In the genomic region with DNA sequence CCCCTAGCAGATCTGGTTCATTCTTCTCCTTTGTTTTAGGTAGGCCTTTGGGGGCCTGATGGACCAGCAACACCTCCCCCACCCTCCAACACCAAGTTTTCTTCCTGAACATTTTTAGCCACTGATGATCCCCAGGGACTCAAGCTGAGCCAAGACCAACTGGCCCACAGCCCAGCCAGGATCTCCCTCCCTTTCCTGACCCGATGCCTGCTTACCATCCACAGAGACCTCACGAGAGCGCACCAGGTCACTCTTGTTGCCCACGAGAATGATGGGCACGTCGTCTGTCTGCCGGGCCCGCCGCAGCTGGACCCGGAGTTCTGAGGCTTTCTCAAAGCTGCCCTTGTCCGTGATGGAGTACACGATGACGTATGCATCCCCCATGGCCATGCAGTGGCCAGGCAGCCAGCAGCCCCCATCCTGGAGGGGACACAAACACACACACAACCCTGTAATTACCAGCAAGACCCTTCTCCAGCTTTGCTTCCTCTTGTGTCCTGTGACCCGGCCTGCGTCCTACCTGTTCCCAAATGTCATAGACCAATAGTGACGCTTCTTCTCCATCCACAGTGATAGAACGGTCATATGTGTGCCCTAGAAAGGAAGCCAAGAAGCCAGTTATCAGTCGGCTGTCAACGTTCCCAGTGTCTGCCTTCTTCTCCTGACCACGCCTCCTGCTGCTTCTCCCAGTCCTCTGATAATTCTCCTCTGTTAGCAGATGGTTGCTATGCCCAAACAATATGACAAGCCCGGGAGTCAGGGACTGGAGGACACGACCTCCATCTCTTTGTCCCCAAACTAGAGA, we compare ENCODE assay signal across 9 mouse cellular contexts. TPM values are rescaled to one million over a fixed set of nuclear protein-coding genes. Genes with fewer than 3 reads are reported as not detected.
DNase-seq lines count a peak whose midpoint lies in the region; ATAC-seq lines count a peak whose summit lies in the region.
"Had no signal": no experiment of that assay in that cellular context is flagged by ENCODE, and none has a peak within 500 bp of the region (broad histone marks: within the 10 kb centered on the region; RNA-seq: fewer than 3 reads in every experiment).

No protein-coding gene starts in this region.

- ATAC-seq in embryonic facial prominence, embryonic 15.5 days (ENCODE audit: insufficient number of reproducible peaks, low FRiP score, low TSS enrichment, low read depth) = no peak
- ATAC-seq in heart, embryonic 16.5 days (replicated peaks; ENCODE audit: extremely low read depth, insufficient read depth, low FRiP score) = peak; percentile 20
- ATAC-seq in liver, embryonic 12.5 days = peak; percentile 31; the same call in 1 of the 2 replicates

- H3K9me3 ChIP-seq in embryonic facial prominence, embryonic 15.5 days (replicated peaks) = no peaks in the 10 kb centered on the region
- H3K9me3 ChIP-seq in embryonic facial prominence, embryonic 10.5 days = no peaks in the 10 kb centered on the region
- no peaks in the 10 kb centered on the region for H3K9me3 ChIP-seq in heart, embryonic 16.5 days (replicated peaks; ENCODE audit: control insufficient read depth, low read length)
- no peaks in the 10 kb centered on the region for H3K9me3 ChIP-seq in liver, embryonic 12.5 days (replicated peaks)

- no peak overlapping the region for H3K9ac ChIP-seq in embryonic facial prominence, embryonic 15.5 days
- peak overlapping the region; percentile 95 for H3K9ac ChIP-seq in heart, embryonic 16.5 days (ENCODE audit: low read length)
- H3K9ac ChIP-seq in liver, embryonic 12.5 days = no peak overlapping the region

- H3K4me3 ChIP-seq in embryonic facial prominence, embryonic 15.5 days (replicated peaks) = peak overlapping the region; percentile 41
- no peak overlapping the region for H3K4me3 ChIP-seq in embryonic facial prominence, embryonic 10.5 days
- peak overlapping the region; percentile 84 for H3K4me3 ChIP-seq in heart, embryonic 16.5 days (ENCODE audit: low read length)
- H3K4me3 ChIP-seq in liver, embryonic 12.5 days = no peak overlapping the region

- H3K27ac ChIP-seq in embryonic facial prominence, embryonic 15.5 days (replicated peaks) = no peak overlapping the region
- no peak overlapping the region for H3K27ac ChIP-seq in embryonic facial prominence, embryonic 10.5 days (replicated peaks)
- H3K27ac ChIP-seq in heart, embryonic 16.5 days (ENCODE audit: low read length) = peak overlapping the region; percentile 96
- no peak overlapping the region for H3K27ac ChIP-seq in liver, embryonic 12.5 days

- no peaks in the 10 kb centered on the region for H3K36me3 ChIP-seq in embryonic facial prominence, embryonic 15.5 days
- no peaks in the 10 kb centered on the region for H3K36me3 ChIP-seq in embryonic facial prominence, embryonic 10.5 days (replicated peaks)
- peaks cover 16% of the 10 kb centered on the region for H3K36me3 ChIP-seq in heart, embryonic 16.5 days (ENCODE audit: control insufficient read depth, insufficient read depth)
- H3K36me3 ChIP-seq in liver, embryonic 12.5 days = no peaks in the 10 kb centered on the region

- no peak for DNase-seq in embryonic facial prominence, embryonic 10.5 days (ENCODE audit: low spot score)
- DNase-seq in adrenal gland, adult 8-10 months = peak; percentile 42
- no peak for DNase-seq in frontal cortex, adult 2 months (ENCODE audit: extremely low spot score in 1 of 2, low spot score in 1 of 2)
- no peak for DNase-seq in thymus, postnatal 25 days
- DNase-seq in right cerebral cortex, postnatal 25 days = no peak

- WGBS in embryonic facial prominence, embryonic 15.5 days = 74% methylated on average over 22 of the region's 22 CpGs
- WGBS in embryonic facial prominence, embryonic 10.5 days = 80% methylated on average over 22 of the region's 22 CpGs
- 19% methylated on average over 22 of the region's 22 CpGs for WGBS in heart, embryonic 16.5 days
- WGBS in liver, embryonic 12.5 days (ENCODE audit: insufficient replicate concordance) = 53% methylated on average over 22 of the region's 22 CpGs

- H3K4me2 ChIP-seq in embryonic facial prominence, embryonic 15.5 days (replicated peaks) = 0 out of 2 replicates have a peak overlapping the region, but pooled peaks have one; percentile 57
- H3K4me2 ChIP-seq in heart, embryonic 16.5 days (ENCODE audit: low read depth, low read length) = peak overlapping the region; percentile 76
- H3K4me2 ChIP-seq in liver, embryonic 12.5 days = peak overlapping the region; percentile 62

- H3K27me3 ChIP-seq in embryonic facial prominence, embryonic 15.5 days = peaks cover 24% of the 10 kb centered on the region
- peaks cover 47% of the 10 kb centered on the region for H3K27me3 ChIP-seq in embryonic facial prominence, embryonic 10.5 days (replicated peaks; ENCODE audit: low read depth, poor library complexity, severe bottlenecking)
- no peaks in the 10 kb centered on the region for H3K27me3 ChIP-seq in heart, embryonic 16.5 days (ENCODE audit: control insufficient read depth, insufficient read depth, low read length)
- H3K27me3 ChIP-seq in liver, embryonic 12.5 days (replicated peaks) = peaks cover 37% of the 10 kb centered on the region

- H3K4me1 ChIP-seq in embryonic facial prominence, embryonic 15.5 days = peaks cover 19% of the 10 kb centered on the region
- peaks cover 24% of the 10 kb centered on the region for H3K4me1 ChIP-seq in embryonic facial prominence, embryonic 10.5 days
- H3K4me1 ChIP-seq in heart, embryonic 16.5 days (ENCODE audit: control insufficient read depth, insufficient read depth, low read length) = peaks cover 44% of the 10 kb centered on the region
- peaks cover 22% of the 10 kb centered on the region for H3K4me1 ChIP-seq in liver, embryonic 12.5 days

RNA-seq across cellular contexts. Expression of a gene that starts 1.6 kb away (rescaled TPM):
- polyA plus RNA-seq in embryonic facial prominence, embryonic 15.5 days (2015; fragmentation: Nextera tagmentation; extraction: Ambion mirVana) = 22.8 and 31.0 TPM in 2 replicates
- 0.92 and 1.3 TPM in 2 replicates for polyA plus RNA-seq in embryonic facial prominence, embryonic 10.5 days (2016; fragmentation: Nextera tagmentation; extraction: Ambion mirVana)
- total RNA-seq in adrenal gland, adult 8-10 months (2022) = 10 to 100 TPM in 2 of 4 experiments, 1 to 10 TPM in 2; 2.7 to 16.3 (median 7.6) TPM
- polyA plus RNA-seq in heart, embryonic 16.5 days (2015; fragmentation: Nextera tagmentation; extraction: Ambion mirVana) = 289 and 293 TPM in 2 replicates
- polyA plus RNA-seq in liver, embryonic 12.5 days (2016; fragmentation: Nextera tagmentation; extraction: Ambion mirVana) = 0.79 and 1.2 TPM in 2 replicates
- polyA plus RNA-seq in frontal cortex, adult 2 months (2012; rRNA removed) = 4.0 and 4.1 TPM in 2 replicates

RNA-seq across cellular contexts. Expression of a gene that starts 5.3 kb away (rescaled TPM):
- 0.40 TPM in 1 of 2 replicates, not detected in the other for polyA plus RNA-seq in embryonic facial prominence, embryonic 15.5 days (2015; fragmentation: Nextera tagmentation; extraction: Ambion mirVana)
- polyA plus RNA-seq in embryonic facial prominence, embryonic 10.5 days (2016; fragmentation: Nextera tagmentation; extraction: Ambion mirVana) = not detected in 2 replicates
- under 1 TPM in 1 of 4 experiments, not detected in 3; 0.24 TPM for total RNA-seq in adrenal gland, adult 8-10 months (2022)
- 20.1 and 25.9 TPM in 2 replicates for polyA plus RNA-seq in heart, embryonic 16.5 days (2015; fragmentation: Nextera tagmentation; extraction: Ambion mirVana)
- polyA plus RNA-seq in liver, embryonic 12.5 days (2016; fragmentation: Nextera tagmentation; extraction: Ambion mirVana) = 0.21 and 0.36 TPM in 2 replicates
- not detected in 2 replicates for polyA plus RNA-seq in frontal cortex, adult 2 months (2012; rRNA removed)
- total RNA-seq: liver, adult 2 months had no signal
- polyA plus RNA-seq: liver, adult 2 months had no signal

RNA-seq across cellular contexts. Expression of a gene that starts 12.3 kb away (rescaled TPM):
- 90.6 and 91.9 TPM in 2 replicates for polyA plus RNA-seq in embryonic facial prominence, embryonic 15.5 days (2015; fragmentation: Nextera tagmentation; extraction: Ambion mirVana)
- polyA plus RNA-seq in embryonic facial prominence, embryonic 10.5 days (2016; fragmentation: Nextera tagmentation; extraction: Ambion mirVana) = 97.6 and 98.6 TPM in 2 replicates
- total RNA-seq in adrenal gland, adult 8-10 months (2022) = 10 to 100 TPM; 33.1 to 44.9 (median 41.1) TPM
- 171 and 196 TPM in 2 replicates for polyA plus RNA-seq in heart, embryonic 16.5 days (2015; fragmentation: Nextera tagmentation; extraction: Ambion mirVana)
- 71.8 and 74.7 TPM in 2 replicates for polyA plus RNA-seq in liver, embryonic 12.5 days (2016; fragmentation: Nextera tagmentation; extraction: Ambion mirVana)
- 50.2 and 70.7 TPM in 2 replicates for polyA plus RNA-seq in frontal cortex, adult 2 months (2012; rRNA removed)

RNA-seq across cellular contexts. Expression of a gene that starts 38.3 kb away (rescaled TPM):
- polyA plus RNA-seq in embryonic facial prominence, embryonic 15.5 days (2015; fragmentation: Nextera tagmentation; extraction: Ambion mirVana) = 9.0 and 9.3 TPM in 2 replicates
- 15.4 and 16.0 TPM in 2 replicates for polyA plus RNA-seq in embryonic facial prominence, embryonic 10.5 days (2016; fragmentation: Nextera tagmentation; extraction: Ambion mirVana)
- total RNA-seq in adrenal gland, adult 8-10 months (2022) = 10 to 100 TPM; 31.7 to 43.6 (median 38.0) TPM
- polyA plus RNA-seq in heart, embryonic 16.5 days (2015; fragmentation: Nextera tagmentation; extraction: Ambion mirVana) = 6.2 and 6.7 TPM in 2 replicates
- 5.8 and 6.0 TPM in 2 replicates for polyA plus RNA-seq in liver, embryonic 12.5 days (2016; fragmentation: Nextera tagmentation; extraction: Ambion mirVana)
- 4.6 and 5.5 TPM in 2 replicates for polyA plus RNA-seq in frontal cortex, adult 2 months (2012; rRNA removed)

Comparison
In these comparisons a context has a peak if more than half of its experiments do, and no peak if none do; other contexts are left out.
1. H3K4me3 ChIP-seq: peak in embryonic facial prominence, embryonic 15.5 days (single experiment) and heart, embryonic 16.5 days (single experiment); none in embryonic facial prominence, embryonic 10.5 days (single experiment) and liver, embryonic 12.5 days (single experiment).
2. RNA of a gene that starts 5.3 kb away (polyA plus RNA-seq): 20.1 to 25.9 TPM in heart, embryonic 16.5 days; 0.40 TPM in embryonic facial prominence, embryonic 15.5 days, 0.21 to 0.36 TPM in liver, embryonic 12.5 days, not detected in embryonic facial prominence, embryonic 10.5 days and not detected in frontal cortex, adult 2 months; every median in the first group is over 10 times any median in the second.
3. Peak in every context shown above with its lines, with median percentiles within 50 percentile points of each other: H3K4me2 ChIP-seq.